Mouse (Mus musculus): ENCODE data around the gene Moxd1.
"Not testable (repeated sequence)": the region's sequence is repeated elsewhere in the genome, so short reads cannot be mapped to it uniquely, and the experiment has no call there.

Gene Moxd1

DNA sequence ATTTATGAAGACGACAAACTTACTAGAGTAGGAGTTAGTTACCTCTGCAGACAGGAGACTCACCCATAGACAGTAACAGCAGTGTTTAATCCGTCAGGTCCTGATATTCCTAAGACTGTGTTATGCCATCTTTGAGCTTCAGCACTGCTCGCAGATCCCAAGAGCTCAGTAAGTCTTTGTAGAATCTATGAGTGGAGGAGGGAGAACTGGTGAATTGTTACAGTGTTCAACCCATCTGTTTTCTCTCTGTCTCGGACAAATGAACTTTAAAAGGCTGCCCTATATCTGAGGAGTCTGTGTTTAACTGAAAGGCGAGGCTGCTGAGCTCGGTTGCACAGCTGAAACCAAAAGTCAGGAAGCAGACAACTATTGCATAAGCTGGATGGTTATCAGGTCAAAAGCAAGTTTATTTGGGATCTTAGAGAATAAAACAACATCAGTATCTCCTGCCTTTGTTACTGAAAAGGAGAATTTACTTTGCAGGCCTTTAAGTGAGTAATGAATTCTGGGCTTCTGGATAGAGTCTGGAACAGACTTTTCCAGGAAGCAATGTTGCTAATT lies 47.8 kb downstream of the Moxd1 start:
- DNase-seq, result no peak

DNA sequence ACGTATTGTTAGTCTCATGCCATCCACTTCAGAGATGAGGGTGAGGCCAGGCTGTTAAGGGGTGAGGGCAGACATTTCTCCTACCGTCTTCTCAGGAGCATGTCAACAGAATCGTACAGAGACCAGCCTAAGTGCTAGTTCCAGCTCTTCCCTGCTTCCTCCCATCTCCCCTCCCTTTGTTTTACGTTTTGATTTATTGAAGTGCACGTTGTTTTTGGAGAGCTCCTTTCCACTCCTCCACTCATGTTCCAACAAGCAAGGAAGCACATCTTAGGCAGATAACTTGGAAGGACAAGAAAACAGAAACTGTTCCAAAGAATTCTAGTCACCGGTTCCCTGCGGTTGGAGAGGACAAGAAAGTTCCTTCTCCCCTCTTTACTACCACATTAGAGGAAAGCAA lies 52.9 kb downstream of the Moxd1 start:
- DNase-seq, result no peak

DNA sequence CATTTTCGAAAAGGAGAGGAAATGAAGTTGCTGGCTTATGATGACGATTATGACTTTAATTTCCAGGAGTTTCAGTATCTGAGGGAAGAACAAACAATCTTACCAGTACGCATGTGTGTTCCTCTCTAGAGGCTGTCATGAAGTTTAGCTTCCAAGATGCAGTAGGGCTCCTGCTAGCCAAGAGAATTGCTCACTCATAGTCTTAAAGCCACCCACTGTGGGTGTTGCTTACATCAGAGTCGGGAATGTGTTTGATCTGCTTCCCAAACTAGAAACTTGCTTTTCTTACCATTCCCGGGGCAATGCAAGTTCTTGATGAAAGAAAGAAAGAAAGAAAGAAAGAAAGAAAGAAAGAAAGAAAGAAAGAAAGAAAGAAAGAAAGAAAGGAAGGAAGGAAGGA lies 59.3 kb downstream of the Moxd1 start:
- no peak for DNase-seq

DNA sequence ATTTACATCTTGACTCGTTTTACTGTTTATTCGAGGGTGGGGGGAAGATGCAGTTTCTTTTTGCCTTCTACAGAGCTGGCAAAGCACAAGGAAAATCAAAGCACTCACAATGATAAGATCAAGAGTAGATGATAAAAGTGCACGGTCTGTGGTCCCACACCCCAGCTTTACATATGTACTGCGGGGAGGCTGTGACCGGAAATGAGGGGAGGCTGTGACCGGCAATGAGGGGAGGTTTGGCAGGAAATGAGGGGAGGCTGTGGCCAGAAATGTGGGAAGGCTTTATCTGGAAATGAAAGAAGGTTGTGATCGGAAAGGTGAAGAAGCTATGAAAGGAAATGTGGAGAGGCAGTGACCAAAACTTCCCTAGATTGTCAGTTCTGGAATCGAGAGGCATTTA lies 68.3 kb downstream of the Moxd1 start:
- DNase-seq, result no peak

DNA sequence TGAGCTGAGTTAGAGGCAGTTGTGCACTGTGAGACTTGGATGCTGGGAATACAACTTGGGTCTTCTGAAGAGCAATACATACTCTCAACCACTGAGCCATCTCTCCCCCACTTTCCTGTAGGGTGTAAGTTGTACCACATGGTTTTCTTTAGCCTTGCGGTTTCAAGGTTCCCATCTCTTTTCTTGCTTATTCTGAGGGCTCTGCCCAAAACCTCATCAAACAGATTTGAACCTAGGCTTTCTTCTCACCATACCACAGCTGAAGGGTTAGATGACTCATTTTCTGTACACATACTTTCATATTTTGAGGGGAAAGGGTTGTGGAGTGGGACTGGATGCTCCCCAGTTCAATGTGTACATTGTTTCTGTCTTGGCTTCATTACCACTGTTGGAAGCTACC lies 69.4 kb downstream of the Moxd1 start:
- no peak for DNase-seq

DNA sequence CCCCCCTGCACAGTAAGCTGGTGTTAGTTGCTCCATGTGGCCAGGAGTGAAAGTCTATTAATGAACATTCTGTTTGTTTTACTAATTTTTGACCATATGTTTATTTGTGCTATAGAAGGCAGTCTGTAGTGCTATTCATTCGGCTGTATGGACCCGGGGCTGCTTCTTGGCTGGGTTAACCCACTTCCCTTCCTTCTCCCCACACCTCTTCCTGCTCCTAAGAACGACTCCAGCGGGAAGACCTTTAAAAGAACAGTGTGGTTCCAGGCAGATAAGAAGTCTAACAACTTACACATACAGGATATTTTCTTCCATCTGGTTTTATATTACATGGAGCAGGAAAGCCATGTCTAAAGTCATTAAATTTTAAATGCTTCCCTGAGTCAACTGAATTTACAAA lies 73.3 kb downstream of the Moxd1 start:
- no peak for DNase-seq

DNA sequence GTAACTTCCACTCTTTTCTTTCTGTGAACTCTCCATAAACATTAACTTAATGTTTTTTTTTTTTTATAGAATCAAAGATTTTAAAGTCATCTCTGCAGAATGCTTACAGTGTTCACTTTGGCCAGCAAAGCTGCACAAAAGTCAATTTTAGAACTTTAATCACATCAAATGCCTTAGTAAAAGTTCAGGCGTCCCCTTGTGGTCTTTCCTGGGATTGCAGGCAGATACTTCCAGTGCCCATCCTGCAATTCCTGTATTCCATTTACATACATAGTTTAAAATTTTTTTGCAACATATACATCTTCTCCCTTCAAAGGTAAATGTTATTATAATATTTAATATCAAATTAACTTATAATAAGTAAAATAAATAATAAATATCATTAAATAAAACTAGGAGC lies 74.5 kb downstream of the Moxd1 start:
- DNase-seq, result peak; percentile 50

DNA sequence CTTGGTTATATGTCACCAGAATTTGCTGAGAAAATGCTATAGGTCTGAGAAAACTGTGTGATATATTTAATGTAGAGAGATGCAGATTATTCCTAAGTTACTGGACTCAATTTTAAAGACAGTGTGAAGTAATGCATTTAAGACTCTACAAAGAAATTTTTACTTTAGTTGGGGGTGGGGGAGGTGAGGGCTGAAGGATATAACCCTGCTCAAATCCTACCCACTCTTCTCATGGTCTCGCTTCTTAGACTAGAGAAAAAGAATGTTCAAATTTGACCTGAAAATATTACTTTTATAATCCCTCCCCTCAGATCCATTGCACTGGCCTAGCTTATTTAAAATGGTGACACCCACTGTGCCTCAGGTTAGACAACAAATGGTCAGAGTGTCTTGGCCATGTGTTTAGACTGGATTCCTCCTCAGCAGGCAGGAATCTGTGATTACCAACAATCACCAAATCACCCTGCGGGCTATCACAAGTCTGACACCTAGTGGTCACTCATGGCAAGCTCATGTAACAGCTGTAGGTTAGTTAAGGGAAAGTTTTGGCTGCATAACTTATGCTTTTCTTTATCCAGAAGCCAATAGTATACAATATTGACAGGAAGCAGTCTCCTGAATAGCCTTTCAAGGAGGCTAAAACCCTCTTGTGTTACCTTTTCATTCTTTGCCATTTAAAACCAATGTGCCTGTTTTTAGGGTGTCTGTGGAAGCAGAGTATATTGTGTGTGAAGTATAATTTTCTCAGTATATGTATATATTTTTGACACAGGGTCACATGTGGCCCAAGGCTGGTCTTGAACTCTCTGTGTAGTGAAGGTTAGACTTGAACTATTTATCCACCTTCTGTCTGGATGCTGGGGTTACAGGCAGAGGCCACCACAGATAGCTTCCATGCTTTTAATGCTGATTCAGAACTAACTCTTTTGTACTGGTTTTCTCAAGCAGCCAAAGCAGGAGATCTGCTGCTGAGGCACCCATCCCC lies 75.2 kb downstream of the Moxd1 start:
- DNase-seq, result peak; percentile 34

DNA sequence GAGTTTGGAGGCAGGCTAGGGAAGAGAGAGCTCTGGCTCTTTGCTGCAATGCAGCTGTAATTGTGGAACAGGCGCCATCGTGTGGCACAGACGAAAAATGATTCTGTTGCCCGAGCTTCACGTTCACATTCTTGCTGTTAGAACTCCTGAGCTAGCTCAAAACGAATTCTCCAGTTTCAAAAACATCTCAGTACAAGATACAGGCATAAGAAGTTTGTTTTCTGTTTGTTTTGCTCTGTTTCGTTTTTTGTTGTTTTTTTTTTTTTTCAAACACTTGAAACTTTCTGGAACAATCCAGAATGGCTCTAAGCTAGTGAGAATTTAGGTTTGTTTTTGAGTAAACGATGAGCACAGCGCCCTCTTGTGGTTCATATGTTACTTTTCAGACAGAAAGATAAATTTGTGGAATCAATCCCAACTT lies 88.9 kb downstream of the Moxd1 start:
- DNase-seq, result peak; percentile 64

DNA sequence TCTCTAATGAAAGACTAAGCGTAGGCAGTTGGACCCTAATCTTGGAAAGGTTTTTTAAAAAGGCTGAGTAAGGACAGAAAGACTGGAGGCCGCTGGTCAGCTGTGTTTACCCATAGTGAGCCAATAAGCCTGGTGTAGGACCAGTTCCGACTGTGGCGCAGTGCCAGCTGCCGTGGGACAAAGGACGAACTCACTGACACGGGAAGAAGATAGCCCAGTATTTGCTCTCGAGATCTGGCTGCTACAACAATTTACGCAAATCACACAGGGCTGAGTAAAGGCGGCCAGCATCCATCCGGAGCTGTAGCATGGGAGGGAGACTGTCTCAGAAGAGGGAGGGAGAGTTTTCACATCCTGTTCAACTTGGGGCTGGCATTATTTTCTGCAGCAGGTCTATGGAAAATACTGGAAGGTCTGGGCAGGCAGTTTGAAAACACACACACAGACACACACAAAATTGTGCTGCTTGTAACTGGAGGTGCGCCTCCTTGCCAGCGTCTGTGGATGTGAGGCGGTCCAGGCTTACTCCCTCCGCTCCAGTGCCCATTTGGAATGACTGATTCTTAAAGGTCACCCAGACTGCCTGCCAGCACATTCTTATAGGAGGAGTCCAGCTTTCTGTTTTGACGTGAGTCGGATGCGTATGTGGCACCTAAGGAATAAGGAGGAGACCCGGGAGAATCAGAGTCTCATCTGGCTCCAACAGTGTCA lies 94.0 kb downstream of the Moxd1 start:
- DNase-seq, result peak; percentile 16

DNA sequence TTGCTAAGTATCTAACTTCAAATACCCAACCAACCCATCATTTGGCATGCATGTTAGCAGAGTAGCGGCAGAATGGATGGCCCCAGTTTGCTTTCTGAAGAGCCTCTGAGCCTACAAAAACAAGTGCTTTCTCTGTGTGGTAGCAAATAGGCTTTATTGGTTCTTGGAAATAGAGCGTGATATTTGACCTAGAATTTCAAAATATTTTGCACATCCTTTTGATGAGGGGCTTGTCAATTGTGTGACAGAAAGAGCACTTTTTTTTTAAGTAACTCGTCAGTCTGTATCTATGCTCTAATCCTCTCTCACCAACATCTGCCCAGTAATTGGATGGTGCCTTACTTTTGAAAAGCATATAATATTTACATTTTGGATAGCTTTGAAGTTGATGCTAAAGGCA lies 97.0 kb downstream of the Moxd1 start:
- DNase-seq, result no peak

DNA sequence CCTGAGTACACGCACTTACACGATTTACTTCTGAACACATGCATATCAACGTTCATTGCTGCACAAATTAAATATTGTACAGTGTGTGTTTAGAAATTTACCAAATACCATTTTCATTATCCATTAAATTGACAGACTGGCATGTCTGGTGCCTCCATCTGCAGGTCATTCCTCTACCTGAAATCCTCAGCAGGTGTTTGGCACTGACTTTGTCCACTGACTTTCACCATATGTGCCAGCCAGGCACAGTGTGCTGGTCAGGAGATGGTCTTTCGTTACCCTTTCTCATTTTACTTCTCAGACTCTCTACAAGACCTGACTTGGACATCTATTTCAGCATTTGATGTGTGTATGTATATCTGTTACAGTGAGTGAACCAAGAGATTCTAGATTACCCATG lies 99.7 kb downstream of the Moxd1 start:
- no peak for DNase-seq

DNA sequence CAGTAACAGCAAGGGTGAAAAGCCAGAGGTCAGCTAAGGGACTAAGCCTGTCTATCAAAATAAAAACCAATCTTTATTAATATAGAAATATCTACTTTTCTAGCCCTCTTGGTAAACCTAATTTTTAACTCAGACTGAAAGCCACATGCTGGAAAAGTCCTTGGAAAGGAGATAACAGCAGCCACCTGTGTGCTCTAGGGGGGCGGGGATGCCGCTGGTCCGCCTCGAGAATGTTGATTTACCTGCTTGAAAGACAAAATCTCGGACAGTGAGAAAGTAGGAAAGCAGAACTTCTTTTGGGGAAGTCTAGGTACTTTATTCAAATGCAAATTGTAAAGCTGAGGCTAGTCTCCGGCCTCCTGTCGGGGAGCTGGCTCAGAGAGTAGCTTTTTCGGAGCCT lies 103.9 kb downstream of the Moxd1 start:
- not testable (repeated sequence) for DNase-seq

DNA sequence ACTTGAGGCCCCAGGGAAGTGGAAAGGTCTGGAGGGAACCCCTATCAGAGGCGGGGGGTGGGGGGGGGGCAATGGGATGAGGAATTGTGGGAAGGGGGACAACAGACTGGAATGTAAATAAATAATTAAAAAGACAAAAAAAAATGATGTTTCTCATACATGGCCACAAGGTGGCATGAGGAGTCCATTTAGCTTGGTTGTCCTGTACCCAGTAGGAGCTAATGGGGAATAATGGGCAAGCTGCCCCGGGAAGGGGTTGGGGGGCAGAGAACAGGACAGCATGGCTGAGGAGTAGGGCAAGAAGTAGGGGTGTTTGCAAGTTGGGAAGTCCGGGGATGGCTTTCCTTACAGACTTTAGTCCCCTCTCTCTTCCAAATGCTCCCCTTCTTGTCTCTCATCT lies 109.5 kb downstream of the Moxd1 start:
- no peak for DNase-seq

DNA sequence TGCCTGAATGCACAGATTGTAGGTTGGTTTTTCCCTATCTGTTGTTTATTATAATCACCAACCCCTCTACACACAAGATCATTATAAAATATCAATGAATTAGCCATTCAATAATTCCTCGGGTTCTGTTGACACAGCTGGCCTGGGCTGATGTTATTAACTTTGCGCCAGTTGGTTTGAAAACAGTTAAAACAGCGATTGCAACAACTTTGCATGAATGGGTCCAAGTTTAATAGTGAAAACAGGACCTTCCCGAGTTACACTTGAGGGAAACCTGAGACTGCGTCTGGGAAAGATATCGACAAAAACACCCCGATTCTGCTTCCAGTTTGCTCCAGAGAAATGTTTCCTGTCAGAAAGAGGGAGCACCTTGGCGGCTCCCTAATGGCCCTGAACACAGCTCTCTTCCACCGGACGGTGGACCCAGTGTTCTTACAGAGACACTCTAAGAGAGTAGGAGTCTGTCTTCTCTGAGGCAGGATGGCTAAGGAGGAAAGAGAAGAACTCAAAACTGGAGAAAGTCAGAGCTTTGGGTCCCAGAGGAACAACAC lies 116.4 kb downstream of the Moxd1 start:
- no peak for DNase-seq

DNA sequence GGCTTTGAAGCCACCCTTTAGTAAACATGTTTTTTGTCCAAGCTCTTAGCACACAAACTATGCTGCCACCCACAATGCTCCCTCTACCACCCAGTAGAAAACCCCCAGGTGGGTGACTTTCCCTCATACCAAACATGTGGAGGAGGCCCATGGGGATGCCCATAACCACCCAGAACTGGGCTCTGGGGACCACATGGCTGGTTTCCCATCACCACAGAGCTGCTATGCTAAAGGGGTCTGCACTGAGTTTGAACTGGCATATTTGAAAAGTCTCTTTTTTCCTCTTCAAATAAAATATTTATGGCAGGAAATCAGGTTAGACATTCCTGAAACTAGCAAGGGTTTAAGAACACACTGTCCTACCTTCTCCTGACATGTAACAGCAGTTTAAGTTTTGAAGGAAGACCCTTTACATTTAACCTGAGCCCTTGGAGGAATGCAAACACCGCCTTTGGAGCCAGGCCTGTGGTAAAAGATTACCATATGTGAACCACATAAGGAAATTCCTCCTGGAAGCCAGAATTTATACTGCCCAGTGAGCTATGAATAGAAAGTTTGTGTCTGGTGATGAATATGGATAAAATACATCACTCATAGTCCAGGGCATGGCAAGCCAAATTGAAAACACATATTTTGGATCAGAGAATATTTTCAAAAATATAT lies 117.4 kb downstream of the Moxd1 start:
- DNase-seq, result no peak

DNA sequence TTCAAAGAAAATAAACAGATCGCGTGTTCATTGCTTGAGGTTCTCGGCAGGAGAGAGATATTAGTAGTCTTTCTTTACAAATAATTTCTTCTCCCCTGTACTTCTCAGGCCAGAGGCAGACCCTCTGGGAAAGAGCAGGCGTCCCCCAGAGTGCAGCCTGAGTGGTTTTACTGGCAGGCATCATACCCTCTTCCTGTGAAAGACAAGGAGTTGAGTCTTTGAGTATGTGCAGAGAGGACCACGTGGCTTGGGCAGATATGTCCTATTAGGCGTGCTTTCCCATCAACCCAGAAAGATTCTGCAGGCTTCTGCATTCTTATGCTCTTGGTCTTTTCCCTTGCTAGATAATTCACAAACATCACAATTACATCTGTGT lies 117.9 kb downstream of the Moxd1 start:
- no peak for DNase-seq

DNA sequence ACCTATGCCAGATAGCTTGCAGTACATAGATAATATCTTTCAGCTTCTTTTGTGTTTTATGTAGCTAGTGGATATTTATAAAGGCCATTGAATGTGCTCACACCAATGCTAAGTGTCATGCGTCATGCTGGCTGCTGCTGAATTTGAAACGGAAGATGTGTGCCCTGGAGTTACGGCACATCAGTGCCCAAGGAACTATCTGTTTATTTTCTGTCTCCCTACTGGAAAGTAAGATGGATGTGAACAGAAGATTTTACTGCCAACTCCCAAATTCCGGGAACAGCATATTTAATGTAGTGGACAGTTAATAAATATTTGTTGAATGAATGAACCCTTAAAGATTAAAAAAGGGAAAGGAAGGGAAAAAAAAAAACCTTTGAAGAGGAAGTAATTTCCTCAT lies 119.8 kb downstream of the Moxd1 start:
- no peak for DNase-seq
